Mouse (Mus musculus) brain, embryonic 14.5 days (tissue): ENCODE data around the gene Ypel5.

ENCODE experiments used
- CTCF ChIP-seq: fragments of 200-500 bp; IDR thresholded peaks from 2 replicates; pipeline ENCODE4 v1.5.1; 2012; ENCODE audit warnings: inconsistent platforms, mild to moderate bottlenecking, moderate library complexity, borderline replicate concordance; ENCODE audit not compliant: insufficient read depth, insufficient read length; ENCODE audit errors: extremely low read depth
- POLR2A ChIP-seq: fragments of 200-500 bp; IDR thresholded peaks from 2 replicates; pipeline ENCODE4 v1.6.1; 2012; ENCODE audit warnings: mild to moderate bottlenecking, inconsistent platforms, borderline replicate concordance; ENCODE audit not compliant: poor library complexity, insufficient read depth, insufficient read length, severe bottlenecking; ENCODE audit errors: extremely low read depth

- TF ChIP-seq POLR2A (no peak), CTCF (no peak)
These were observed 42.7 kb downstream of the Ypel5 start for GRCm38 (mm10) chr17:72878979-72879378.
